Mouse (Mus musculus) ovary, postnatal 10 days (tissue): ENCODE data around the gene Soat2.
"Not testable (repeated sequence)": the region's sequence is repeated elsewhere in the genome, so short reads cannot be mapped to it uniquely, and the experiment has no call there.

Experiments used
- DNase-seq: peaks from one replicate; pipeline ENCODE4 v3.0.0; 2022; ENCODE audit warnings: low spot score

The Soat2 gene

GRCm38 (mm10) chr15:102146882-102147281 lies 3.4 kb upstream of the Soat2 start:
- no peak for DNase-seq

GRCm38 (mm10) chr15:102147674-102148402 lies 2.5 kb upstream of the Soat2 start:
- no peak for DNase-seq

- no peak for DNase-seq
Measured at GRCm38 (mm10) chr15:102149561-102149960, 765 bp upstream of the Soat2 start.

DNA sequence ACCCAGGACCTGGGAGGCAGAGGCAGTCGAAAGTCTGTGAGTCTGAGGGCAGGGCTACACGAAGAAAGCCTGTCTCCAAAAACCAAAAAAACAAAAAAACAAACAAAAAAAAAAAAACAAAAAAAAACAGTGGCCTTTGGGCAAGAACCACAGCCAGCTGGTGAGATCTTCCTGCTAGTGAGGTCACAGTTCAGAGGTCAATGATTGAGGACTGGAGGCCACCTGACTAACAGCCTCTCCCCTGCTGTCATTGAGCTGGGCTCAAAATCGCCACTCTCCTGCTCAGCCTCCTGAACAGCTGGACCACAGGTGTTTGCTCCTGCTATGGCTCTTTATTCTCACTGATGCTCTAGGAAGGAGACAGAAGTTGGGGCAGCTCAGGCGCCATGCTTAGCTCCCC lies 2.3 kb downstream of the Soat2 start:
- no peak for DNase-seq

DNA sequence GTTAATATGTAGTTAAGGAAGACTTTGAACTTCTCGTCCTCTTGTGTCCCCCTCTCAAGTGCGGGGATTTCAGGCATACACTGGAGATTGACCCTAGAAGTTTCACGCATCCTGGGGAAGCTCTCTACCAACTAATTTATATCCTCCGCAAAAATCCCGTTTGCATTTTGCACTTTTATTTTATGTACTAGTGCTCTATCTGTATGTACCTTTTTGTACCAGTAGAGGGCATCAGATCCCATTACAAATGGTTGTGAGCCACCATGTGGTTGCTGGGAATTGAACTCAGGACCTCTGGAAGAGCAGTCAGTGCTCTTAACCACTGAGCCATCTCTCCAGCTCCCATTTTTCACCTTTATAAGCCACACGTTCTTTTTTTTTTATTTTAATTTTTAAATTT lies 4.7 kb downstream of the Soat2 start:
- DNase-seq, result not testable (repeated sequence)

- no peak for DNase-seq
Measured at GRCm38 (mm10) chr15:102156836-102157235, 6.5 kb downstream of the Soat2 start.

- DNase-seq, result no peak
Measured at GRCm38 (mm10) chr15:102160415-102161060, 10.2 kb downstream of the Soat2 start.

DNA sequence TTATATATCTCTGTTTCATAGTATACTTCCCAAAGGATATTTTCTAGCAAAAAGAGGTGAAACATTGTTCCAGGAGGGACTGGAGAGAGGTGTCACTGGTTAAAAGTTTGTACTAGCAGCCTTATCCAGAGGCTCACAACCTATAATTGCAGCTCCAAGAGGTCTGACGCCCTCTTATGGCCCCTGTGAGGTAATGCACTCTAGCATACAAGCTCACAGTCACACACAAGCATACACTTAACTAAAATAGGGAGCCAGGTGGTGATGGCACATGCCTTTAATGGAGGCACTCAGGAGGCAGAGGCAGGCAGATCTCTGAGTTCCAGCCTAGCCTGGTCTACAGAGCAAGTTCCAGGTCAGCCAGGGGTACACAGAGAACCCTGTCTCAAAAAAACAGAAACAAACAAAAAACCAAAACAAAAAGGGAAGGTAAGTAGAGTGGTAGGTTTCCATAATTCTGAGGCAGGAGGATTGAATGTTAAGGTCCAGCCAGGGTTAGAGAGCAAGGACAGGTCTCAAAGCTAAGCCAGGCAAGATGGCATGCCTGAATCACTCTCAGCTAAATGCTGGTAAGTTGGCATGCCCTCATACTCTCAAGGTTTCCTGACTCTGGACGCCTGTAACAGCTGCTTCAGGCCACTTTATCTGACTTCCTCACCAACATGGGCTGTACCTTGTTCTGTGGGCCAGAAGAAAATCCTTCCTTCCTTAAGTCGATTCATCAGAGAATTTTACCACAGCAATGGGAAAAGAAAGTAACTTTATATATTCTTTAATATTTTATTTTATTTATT lies 13.8 kb downstream of the Soat2 start:
- DNase-seq, result no peak

- no peak for DNase-seq
Measured at GRCm38 (mm10) chr15:102165468-102166100, 15.3 kb downstream of the Soat2 start.

DNA sequence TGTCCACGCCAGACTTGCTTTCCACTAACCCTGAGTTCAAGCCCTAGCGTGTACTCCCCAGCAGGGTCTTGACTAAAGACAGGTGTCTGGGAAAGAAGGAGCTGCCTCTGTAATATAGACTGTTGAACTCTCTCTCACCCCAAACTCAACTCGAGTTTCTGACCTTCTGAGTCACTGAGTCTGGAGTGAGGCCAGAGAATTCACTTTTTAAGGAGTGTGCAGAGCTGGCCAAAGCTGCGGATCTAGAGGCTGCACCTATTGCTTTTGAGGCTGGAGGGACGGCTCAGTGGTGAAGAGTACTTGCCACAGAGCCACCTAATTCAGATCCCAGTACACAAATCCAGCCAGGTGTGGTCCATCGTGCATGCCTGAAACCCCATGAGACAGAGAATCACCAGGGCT lies 17.3 kb downstream of the Soat2 start:
- no peak for DNase-seq

DNA sequence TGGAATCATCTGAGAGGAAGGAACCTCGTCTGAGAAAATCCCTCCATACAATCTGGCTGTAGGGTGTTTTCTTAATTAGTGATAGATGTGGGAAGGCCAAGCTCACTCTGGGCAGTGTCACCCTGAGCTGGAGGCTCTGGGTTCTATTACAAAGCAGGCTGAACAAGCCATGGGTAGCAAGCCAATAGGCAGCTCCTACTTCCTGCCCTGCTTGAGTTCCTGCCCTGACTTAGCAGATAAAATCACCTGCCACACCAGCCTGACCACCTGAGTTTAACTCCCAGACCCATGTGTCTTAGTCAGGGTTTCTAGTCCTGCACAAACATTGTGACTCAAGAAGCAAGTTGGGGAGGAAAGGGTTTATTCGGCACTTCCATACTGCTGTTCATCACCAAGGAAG lies 18.7 kb downstream of the Soat2 start:
- DNase-seq, result no peak

DNA sequence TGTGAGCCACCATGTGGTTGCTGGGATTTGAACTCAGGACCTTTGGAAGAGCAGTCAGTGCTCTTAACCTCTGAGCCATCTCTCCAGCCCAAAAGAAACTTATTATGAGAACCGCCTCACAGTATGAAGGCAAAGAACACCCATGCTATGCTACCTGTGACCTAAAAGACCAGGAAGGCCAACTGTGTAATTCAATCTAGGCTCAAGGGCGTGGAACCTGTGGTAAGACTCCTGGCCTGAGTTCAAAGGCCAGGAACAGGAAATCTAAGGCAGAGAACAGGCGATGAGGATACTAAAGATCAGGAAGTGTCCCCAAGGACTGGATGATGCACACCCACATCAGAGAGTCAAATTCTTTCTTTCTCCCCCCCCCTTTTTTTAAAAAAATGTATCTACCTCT lies 23.3 kb downstream of the Soat2 start:
- no peak for DNase-seq

- DNase-seq, result no peak
Measured at GRCm38 (mm10) chr15:102175736-102176319, 25.5 kb downstream of the Soat2 start.

GRCm38 (mm10) chr15:102176571-102177316 lies 26.4 kb downstream of the Soat2 start:
- DNase-seq, result no peak

- DNase-seq, result no peak
Measured at GRCm38 (mm10) chr15:102177417-102177816, 27.1 kb downstream of the Soat2 start.

DNA sequence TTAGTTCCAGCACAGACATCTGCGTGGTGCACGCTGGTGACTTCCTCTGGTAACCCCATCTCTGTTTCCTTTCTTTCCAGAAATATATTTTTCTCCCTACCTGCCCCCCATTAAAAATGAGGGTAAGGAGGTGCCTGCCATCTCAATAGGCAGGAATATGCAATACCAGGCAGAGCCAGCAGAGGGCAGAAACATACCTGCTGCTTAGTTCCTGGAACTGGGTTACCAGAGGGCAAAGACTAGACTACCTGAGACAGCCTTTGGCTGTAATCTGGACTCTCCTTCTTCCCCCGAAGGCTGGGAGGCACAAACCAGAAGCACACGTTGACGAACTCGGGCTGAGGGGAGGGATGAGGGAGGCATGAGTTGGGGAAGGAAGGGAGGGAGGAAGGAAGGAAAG lies 28.0 kb downstream of the Soat2 start:
- DNase-seq, result peak; percentile 70

- no peak for DNase-seq
Measured at GRCm38 (mm10) chr15:102179106-102179505, 28.8 kb downstream of the Soat2 start.

DNA sequence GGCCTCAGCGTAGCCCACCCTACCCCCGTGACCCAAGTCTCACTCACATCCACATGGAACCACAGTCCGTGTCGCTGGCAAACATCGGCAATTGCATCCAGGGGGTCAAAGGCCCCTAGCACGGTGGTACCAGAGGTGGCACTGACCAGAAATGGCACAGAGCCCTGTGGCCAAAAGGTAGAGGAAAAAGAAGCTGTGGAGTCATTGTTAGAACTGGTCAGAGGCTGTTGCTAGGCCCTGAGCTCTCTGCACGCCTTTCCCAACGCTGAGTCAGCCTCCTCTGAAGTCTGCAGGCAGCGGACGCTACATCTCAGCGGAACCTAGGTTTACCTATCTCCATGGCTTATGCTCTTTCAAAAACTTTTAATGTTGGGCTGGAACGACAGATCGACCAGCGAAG lies 29.6 kb downstream of the Soat2 start:
- no peak for DNase-seq

DNA sequence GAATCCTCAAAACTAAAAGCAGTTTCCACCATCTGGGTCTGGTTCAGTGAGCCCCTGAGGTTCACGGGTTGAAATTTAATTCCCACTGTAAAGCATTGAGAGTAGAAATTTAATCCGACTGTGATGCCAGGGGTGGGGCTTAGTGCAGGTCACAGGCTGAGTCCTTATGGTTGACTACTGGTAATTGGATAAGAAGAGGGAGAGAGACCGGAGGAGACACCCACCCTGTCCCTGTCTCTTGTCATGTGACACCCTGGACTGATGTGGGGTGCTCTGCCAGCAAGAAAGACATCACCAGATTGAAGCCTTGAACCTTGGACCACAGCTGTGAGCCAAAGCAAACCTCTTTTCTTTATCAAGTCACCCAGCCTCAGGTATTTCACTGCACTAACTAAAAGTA lies 32.8 kb downstream of the Soat2 start:
- no peak for DNase-seq

GRCm38 (mm10) chr15:102186239-102186638 lies 35.9 kb downstream of the Soat2 start:
- no peak for DNase-seq

DNA sequence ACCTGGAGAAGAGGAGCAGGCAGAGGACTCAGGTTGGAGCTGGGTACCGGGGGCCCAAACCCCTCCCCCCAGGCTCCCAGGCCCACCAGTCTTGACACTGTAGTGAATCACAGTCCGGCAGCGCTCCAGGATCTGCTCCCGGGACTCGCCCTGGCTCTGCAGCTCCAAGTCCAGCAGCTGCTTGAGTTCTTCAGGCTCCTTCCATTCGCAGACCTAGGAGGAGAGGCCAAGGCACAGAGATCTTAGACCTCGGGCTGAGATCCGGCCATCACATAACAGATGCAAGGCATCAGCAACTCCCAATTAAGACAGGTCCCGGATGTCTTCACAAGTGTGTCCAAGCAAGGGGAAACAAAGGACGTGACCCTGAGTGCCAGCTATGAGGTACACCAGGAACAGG lies 37.8 kb downstream of the Soat2 start:
- no peak for DNase-seq
